Mouse (Mus musculus): Measurements from ENCODE around the gene Tyr. TPM values are rescaled to one million over a fixed set of nuclear protein-coding genes. Genes with fewer than 3 reads are reported as not detected.

Gene Tyr
- not detected for polyA plus RNA-seq (2014; fragmentation: Illumina TruSeq; extraction: RNeasy Lipid Tissue Mini Kit (QIAGEN cat#74804); ENCODE audit: low read depth, low replicate concordance)

GRCm38 (mm10) chr7:87493412-87493811 lies at the start of gene Tyr:
TSS of gene Tyr (minus strand) at chr7:87493512.

Other genes with a start within 250 kb of the Tyr start
- 1,479 TPM for gene Nox4, start 247.4 kb downstream of the Tyr start, polyA plus RNA-seq (2014; fragmentation: Illumina TruSeq; extraction: RNeasy Lipid Tissue Mini Kit (QIAGEN cat#74804); ENCODE audit: low read depth, low replicate concordance)
- not detected for gene Grm5, start 90.7 kb upstream of the Tyr start, polyA plus RNA-seq (2014; fragmentation: Illumina TruSeq; extraction: RNeasy Lipid Tissue Mini Kit (QIAGEN cat#74804); ENCODE audit: low read depth, low replicate concordance)